Comparison of ENCODE assay signal across 12 mouse cellular contexts in genomic region chr3:115792606-115793005, GRCm38 (mm10).
DNase-seq lines count a peak whose midpoint lies in the region; ATAC-seq and TF ChIP-seq lines count a peak whose summit lies in the region.
"Had no signal": no experiment of that assay in that cellular context is flagged by ENCODE, and none has a peak within 500 bp of the region (broad histone marks: within the 10 kb centered on the region; RNA-seq: fewer than 3 reads in every experiment).

No protein-coding gene starts in this region.

- no peaks in the 10 kb centered on the region for H3K9me3 ChIP-seq in heart, embryonic 12.5 days (replicated peaks)
- H3K9me3 ChIP-seq in midbrain, embryonic 15.5 days, result no peaks in the 10 kb centered on the region
- H3K9me3 ChIP-seq in midbrain, embryonic 16.5 days (replicated peaks; ENCODE audit: control insufficient read depth, low read length, poor library complexity, severe bottlenecking), result no peaks in the 10 kb centered on the region
- H3K9me3 ChIP-seq in forebrain, embryonic 14.5 days (replicated peaks; ENCODE audit: control insufficient read depth, low read length), result no peaks in the 10 kb centered on the region
- H3K9me3 ChIP-seq in lung, postnatal 0 days (ENCODE audit: low read length), result no peaks in the 10 kb centered on the region

- H3K4me1 ChIP-seq in heart, embryonic 12.5 days (replicated peaks), result peaks cover 15% of the 10 kb centered on the region
- no peaks in the 10 kb centered on the region for H3K4me1 ChIP-seq in midbrain, embryonic 15.5 days
- H3K4me1 ChIP-seq in midbrain, embryonic 16.5 days (ENCODE audit: control insufficient read depth, insufficient read depth, low read length), result no peaks in the 10 kb centered on the region
- peaks cover 7% of the 10 kb centered on the region; the same call in 1 of the 2 replicates for H3K4me1 ChIP-seq in liver, adult 2 months (ENCODE audit: control insufficient read depth, insufficient read depth, low read length)
- H3K4me1 ChIP-seq in forebrain, embryonic 14.5 days (ENCODE audit: control insufficient read depth, insufficient read depth, low read length), result no peaks in the 10 kb centered on the region
- H3K4me1 ChIP-seq in lung, postnatal 0 days (ENCODE audit: insufficient read depth, low read depth, low read length), result peaks cover 9% of the 10 kb centered on the region

- DNase-seq in heart, postnatal 36 days, result no peak
- DNase-seq in liver, adult 2 months (ENCODE audit: extremely low read depth, low read depth, low spot score), result peak; percentile 97
- peak; percentile 86 for DNase-seq in yolk sac, embryonic 10.5 days (ENCODE audit: low spot score)
- no peak for DNase-seq in forebrain, embryonic 14.5 days (ENCODE audit: low spot score)
- DNase-seq in lung, postnatal 0 days (ENCODE audit: low spot score), result no peak
- DNase-seq: cerebellum, adult 8-10 months; gastrocnemius, postnatal 36 days had no signal

- peak overlapping the region; percentile 29; the same call in 1 of the 2 replicates for H3K27ac ChIP-seq in heart, embryonic 12.5 days (ENCODE audit: poor library complexity, severe bottlenecking)
- no peak overlapping the region for H3K27ac ChIP-seq in midbrain, embryonic 15.5 days
- H3K27ac ChIP-seq in midbrain, embryonic 16.5 days (ENCODE audit: low read length), result no peak overlapping the region
- H3K27ac ChIP-seq in liver, adult 2 months (replicated peaks; ENCODE audit: insufficient read depth, low read depth, low read length), result peak overlapping the region; percentile 79
- H3K27ac ChIP-seq in forebrain, embryonic 14.5 days (ENCODE audit: low read depth, low read length), result no peak overlapping the region
- no peak overlapping the region for H3K27ac ChIP-seq in lung, postnatal 0 days (ENCODE audit: low read length)
- H3K27ac ChIP-seq: hindbrain, embryonic 14.5 days had no signal

- H3K36me3 ChIP-seq in heart, embryonic 12.5 days, result no peaks in the 10 kb centered on the region
- no peaks in the 10 kb centered on the region for H3K36me3 ChIP-seq in midbrain, embryonic 15.5 days (replicated peaks)
- H3K36me3 ChIP-seq in midbrain, embryonic 16.5 days (ENCODE audit: control insufficient read depth, insufficient read depth, low read length), result no peaks in the 10 kb centered on the region
- no peaks in the 10 kb centered on the region for H3K36me3 ChIP-seq in liver, adult 2 months (ENCODE audit: control insufficient read depth, insufficient read depth, low read length)
- no peaks in the 10 kb centered on the region for H3K36me3 ChIP-seq in forebrain, embryonic 14.5 days (ENCODE audit: control insufficient read depth, insufficient read depth, low read length)
- H3K36me3 ChIP-seq in lung, postnatal 0 days (ENCODE audit: insufficient read depth, low read length), result no peaks in the 10 kb centered on the region

- TF ChIP-seq EP300 in lung, postnatal 0 days (IDR thresholded peaks at IDR 0.05), result no peak

- TF ChIP-seq CTCF in liver, adult 2 months (IDR thresholded peaks at IDR 0.05; ENCODE audit: low read depth, low read length), result no peak
- no peak for TF ChIP-seq CTCF in lung, postnatal 0 days (IDR thresholded peaks at IDR 0.05)

- no peak overlapping the region for H3K9ac ChIP-seq in heart, embryonic 12.5 days
- H3K9ac ChIP-seq in midbrain, embryonic 15.5 days, result no peak overlapping the region
- no peak overlapping the region for H3K9ac ChIP-seq in midbrain, embryonic 16.5 days (ENCODE audit: low read depth, low read length)
- peak overlapping the region; percentile 45; the same call in 1 of the 2 replicates for H3K9ac ChIP-seq in liver, adult 2 months (ENCODE audit: low read depth, low read length)
- H3K9ac ChIP-seq in forebrain, embryonic 14.5 days (ENCODE audit: low read length), result no peak overlapping the region
- no peak overlapping the region for H3K9ac ChIP-seq in lung, postnatal 0 days (replicated peaks; ENCODE audit: low read depth)
- H3K9ac ChIP-seq: hindbrain, embryonic 14.5 days had no signal

- intact Hi-C loops in heart, postnatal 36 days (cut with DNase I), result loop anchor here (1.0 to 5.0 kb wide), 3 partner anchors 77 to 195 kb away; partner anchors contain the start of gene S1pr1

- no peaks in the 10 kb centered on the region for H3K79me2 ChIP-seq in liver, adult 2 months (ENCODE audit: control insufficient read depth, insufficient read depth, low read length)

- H3K27me3 ChIP-seq in heart, embryonic 12.5 days (replicated peaks), result no peaks in the 10 kb centered on the region
- no peaks in the 10 kb centered on the region for H3K27me3 ChIP-seq in midbrain, embryonic 15.5 days (replicated peaks)
- H3K27me3 ChIP-seq in midbrain, embryonic 16.5 days (ENCODE audit: control insufficient read depth, insufficient read depth, low read depth, low read length), result no peaks in the 10 kb centered on the region
- H3K27me3 ChIP-seq in liver, adult 2 months (ENCODE audit: control insufficient read depth, insufficient read depth, low read length), result no peaks in the 10 kb centered on the region
- H3K27me3 ChIP-seq in forebrain, embryonic 14.5 days (replicated peaks; ENCODE audit: control insufficient read depth, insufficient read depth, low read length), result no peaks in the 10 kb centered on the region
- no peaks in the 10 kb centered on the region for H3K27me3 ChIP-seq in lung, postnatal 0 days (replicated peaks; ENCODE audit: insufficient read depth, low read length)

- TF ChIP-seq POLR2A in liver, adult 2 months (IDR thresholded peaks at IDR 0.05; ENCODE audit: extremely low read depth, insufficient read depth, low read length), result no peak

- 24% methylated on average over 4 of the region's 4 CpGs for WGBS in heart, embryonic 12.5 days
- WGBS in midbrain, embryonic 15.5 days, result 73% methylated on average over 4 of the region's 4 CpGs
- WGBS in midbrain, embryonic 16.5 days, result 70% methylated on average over 4 of the region's 4 CpGs
- 5% methylated on average over 4 of the region's 4 CpGs for WGBS in liver, adult 2 months
- WGBS in forebrain, embryonic 14.5 days, result 80% methylated on average over 4 of the region's 4 CpGs
- WGBS in lung, postnatal 0 days, result 47% methylated on average over 3 of the region's 4 CpGs

- 0 out of 2 replicates have a peak overlapping the region, but pooled peaks have one; percentile 2 for H3K4me2 ChIP-seq in heart, embryonic 12.5 days
- H3K4me2 ChIP-seq in midbrain, embryonic 15.5 days, result no peak overlapping the region
- H3K4me2 ChIP-seq in midbrain, embryonic 16.5 days (ENCODE audit: low read length), result no peak overlapping the region
- H3K4me2 ChIP-seq in forebrain, embryonic 14.5 days (ENCODE audit: low read length), result no peak overlapping the region
- no peak overlapping the region for H3K4me2 ChIP-seq in lung, postnatal 0 days (replicated peaks; ENCODE audit: low read depth, low read length)
- H3K4me2 ChIP-seq: hindbrain, embryonic 14.5 days had no signal

- no peak overlapping the region for H3K4me3 ChIP-seq in heart, embryonic 12.5 days
- H3K4me3 ChIP-seq in midbrain, embryonic 15.5 days, result no peak overlapping the region
- H3K4me3 ChIP-seq in midbrain, embryonic 16.5 days (ENCODE audit: low read depth, low read length), result no peak overlapping the region
- H3K4me3 ChIP-seq in liver, adult 2 months (ENCODE audit: insufficient read depth, low read depth, low read length), result no peak overlapping the region
- H3K4me3 ChIP-seq in forebrain, embryonic 14.5 days (ENCODE audit: low read depth, low read length), result no peak overlapping the region
- H3K4me3 ChIP-seq in lung, postnatal 0 days (ENCODE audit: low read depth, low read length), result no peak overlapping the region
- H3K4me3 ChIP-seq: erythroblast, embryonic 14.5 days had no signal

- peak; percentile 43; the same call in 1 of the 2 replicates for ATAC-seq in heart, embryonic 12.5 days (ENCODE audit: insufficient number of reproducible peaks, low FRiP score)
- ATAC-seq in midbrain, embryonic 15.5 days (replicated peaks), result 0 out of 2 replicates have a peak, but pooled peaks have one; percentile 20
- ATAC-seq in midbrain, embryonic 16.5 days, result no peak
- ATAC-seq in forebrain, embryonic 14.5 days, result no peak
- ATAC-seq in lung, postnatal 0 days, result no peak

Comparison
In these comparisons a context has a peak if more than half of its experiments do, and no peak if none do; other contexts are left out.
1. ATAC-seq: peak in heart, embryonic 12.5 days (single experiment) and midbrain, embryonic 15.5 days (single experiment); none in midbrain, embryonic 16.5 days (single experiment), forebrain, embryonic 14.5 days (single experiment) and lung, postnatal 0 days (single experiment).
2. H3K27ac ChIP-seq: peak in heart, embryonic 12.5 days (single experiment) and liver, adult 2 months (single experiment); none in midbrain, embryonic 15.5 days (single experiment), midbrain, embryonic 16.5 days (single experiment), forebrain, embryonic 14.5 days (single experiment) and lung, postnatal 0 days (single experiment).
3. DNase-seq: peak in liver, adult 2 months (single experiment) and yolk sac, embryonic 10.5 days (single experiment); none in heart, postnatal 36 days (0 of 2), forebrain, embryonic 14.5 days (single experiment) and lung, postnatal 0 days (single experiment).